Mouse (Mus musculus) ES-Bruce4 (cell line): ENCODE measurements around the gene Sox5. TPM values are rescaled to one million over a fixed set of nuclear protein-coding genes. Genes with fewer than 3 reads are reported as not detected.

ENCODE experiments used
- H3K27ac ChIP-seq: 2 replicates; pipeline ENCODE4 v1.5.1; 2012; ENCODE audit warnings: low read length, inconsistent platforms; ENCODE audit not compliant: insufficient read depth
- H3K27me3 ChIP-seq: 2 replicates; pipeline ENCODE4 v1.6.1; 2012; ENCODE audit warnings: mild to moderate bottlenecking, low read length, inconsistent platforms; ENCODE audit not compliant: control insufficient read depth, poor library complexity, insufficient read depth, severe bottlenecking
- H3K36me3 ChIP-seq: 2 replicates; pipeline ENCODE4 v1.6.1; 2012; ENCODE audit warnings: inconsistent platforms, mild to moderate bottlenecking, low read length, moderate library complexity; ENCODE audit not compliant: control insufficient read depth, poor library complexity, insufficient read depth, severe bottlenecking
- H3K4me1 ChIP-seq: one replicate; pipeline ENCODE4 v1.8.1; 2011; ENCODE audit warnings: low read length; ENCODE audit not compliant: control insufficient read depth, insufficient read depth
- H3K4me3 ChIP-seq: 2 replicates; pipeline ENCODE4 v1.5.1; 2011; ENCODE audit warnings: low read depth, mild to moderate bottlenecking, low read length
- H3K9ac ChIP-seq: 2 replicates; pipeline ENCODE4 v1.6.1; 2012; ENCODE audit warnings: low read depth, mild to moderate bottlenecking, inconsistent platforms; ENCODE audit not compliant: poor library complexity, severe bottlenecking
- H3K9me3 ChIP-seq: replicated peaks from 2 replicates; pipeline ENCODE4 v1.6.1; 2012; ENCODE audit warnings: mild to moderate bottlenecking, low read length, inconsistent platforms; ENCODE audit not compliant: control insufficient read depth, poor library complexity, insufficient read depth, severe bottlenecking
- CTCF ChIP-seq: IDR thresholded peaks from one replicate; pipeline ENCODE4 v1.8.1; 2011; ENCODE audit warnings: low read depth, low read length
- EP300 ChIP-seq: IDR thresholded peaks from 2 replicates; pipeline ENCODE4 v1.6.1; 2011; ENCODE audit warnings: low read depth, low read length; ENCODE audit not compliant: insufficient read depth
- POLR2A ChIP-seq: IDR thresholded peaks from one replicate; pipeline ENCODE4 v1.8.1; 2011; ENCODE audit warnings: low read length; ENCODE audit not compliant: insufficient read depth
- polyA plus RNA-seq: library from polyadenylated mRNA; stranded (reverse); fragments of >200 nt; gene quantifications from 2 replicates; pipeline ENCODE4 v1.2.4, GENCODE M21; 2011; ENCODE audit warnings: low read depth; ENCODE audit not compliant: missing spikeins, insufficient read depth, insufficient read length

Sox5 gene
- polyA plus RNA-seq, 1 experiment = not detected

DNA sequence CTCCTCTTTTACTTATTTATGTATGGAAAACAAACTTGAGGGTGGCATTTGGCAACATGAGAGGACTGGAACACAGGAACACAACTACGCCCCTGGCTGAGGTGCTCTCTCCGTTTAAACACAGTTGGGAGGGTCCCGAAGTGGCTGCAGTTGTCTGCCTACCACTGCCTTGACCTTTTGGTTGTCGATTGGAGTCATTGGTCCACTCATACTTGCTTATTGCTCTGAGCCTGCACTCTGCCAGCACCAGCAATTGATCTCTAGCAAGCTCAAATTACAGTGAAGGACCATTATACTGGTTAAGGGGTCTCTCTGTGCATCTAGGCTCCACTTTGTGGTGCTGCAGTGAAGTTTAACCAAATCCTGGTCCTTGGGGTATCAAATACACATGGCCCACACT is 950.5 kb downstream of the Sox5 start:
- H3K27me3 ChIP-seq = no peaks in the 10 kb centered on the region
- no peak overlapping the region for H3K4me3 ChIP-seq
- TF ChIP-seq EP300 = no peak
- TF ChIP-seq CTCF = no peak
- no peak for TF ChIP-seq POLR2A
- H3K9ac ChIP-seq = no peak overlapping the region
- no peaks in the 10 kb centered on the region for H3K4me1 ChIP-seq
- no peaks in the 10 kb centered on the region for H3K36me3 ChIP-seq
- no peaks in the 10 kb centered on the region for H3K9me3 ChIP-seq
- H3K27ac ChIP-seq = no peak overlapping the region

DNA sequence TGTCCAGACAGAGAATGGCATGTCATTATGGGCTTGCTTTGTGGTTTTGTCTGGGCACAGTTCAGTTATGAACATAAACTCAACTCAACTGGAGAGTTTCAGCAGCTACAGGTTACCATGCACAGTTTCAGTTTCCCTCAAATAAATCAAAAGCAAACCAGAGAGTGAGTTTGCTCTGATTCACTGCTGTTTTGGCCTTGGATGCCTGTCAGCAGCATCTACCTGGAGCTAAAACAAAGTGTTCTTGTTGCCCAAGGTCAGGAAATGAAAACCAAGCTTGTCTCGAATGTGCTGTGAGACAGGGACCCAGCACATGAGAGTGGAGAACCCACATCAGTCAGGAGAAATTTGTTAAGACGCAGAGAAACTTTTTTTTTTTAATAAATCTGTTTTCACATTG is 951.6 kb downstream of the Sox5 start:
- TF ChIP-seq CTCF = no peak
- Histone ChIP-seq H3K9ac (no peak overlapping the region), H3K36me3 (no peaks in the 10 kb centered on the region), H3K27me3 (no peaks in the 10 kb centered on the region), H3K27ac (no peak overlapping the region), H3K4me3 (no peak overlapping the region), H3K4me1 (no peaks in the 10 kb centered on the region), H3K9me3 (no peaks in the 10 kb centered on the region)

DNA sequence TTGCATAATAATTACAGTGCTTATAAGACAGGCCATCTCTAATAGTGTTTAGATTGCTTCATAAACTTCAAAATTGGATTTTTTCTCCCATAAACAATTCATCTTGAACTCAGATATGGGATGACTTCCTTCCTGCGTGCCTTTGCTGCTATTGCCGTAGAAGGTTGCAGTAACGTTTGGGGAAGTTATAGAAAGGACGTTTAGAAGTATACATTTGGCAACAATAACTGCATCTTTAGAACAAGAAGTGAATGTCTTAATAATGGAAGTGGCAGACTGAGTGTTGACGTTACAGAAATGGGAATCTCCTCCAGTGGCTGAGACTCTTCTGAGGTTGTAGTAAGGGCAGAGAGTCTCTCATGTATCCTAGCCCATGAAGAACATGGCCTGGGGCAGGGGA is 955.0 kb downstream of the Sox5 start:
- Histone ChIP-seq H3K27ac (no peak overlapping the region), H3K4me3 (no peak overlapping the region), H3K36me3 (no peaks in the 10 kb centered on the region), H3K27me3 (no peaks in the 10 kb centered on the region), H3K4me1 (no peaks in the 10 kb centered on the region), H3K9ac (no peak overlapping the region), H3K9me3 (no peaks in the 10 kb centered on the region)
- TF ChIP-seq POLR2A (no peak), EP300 (no peak), CTCF (no peak)

DNA sequence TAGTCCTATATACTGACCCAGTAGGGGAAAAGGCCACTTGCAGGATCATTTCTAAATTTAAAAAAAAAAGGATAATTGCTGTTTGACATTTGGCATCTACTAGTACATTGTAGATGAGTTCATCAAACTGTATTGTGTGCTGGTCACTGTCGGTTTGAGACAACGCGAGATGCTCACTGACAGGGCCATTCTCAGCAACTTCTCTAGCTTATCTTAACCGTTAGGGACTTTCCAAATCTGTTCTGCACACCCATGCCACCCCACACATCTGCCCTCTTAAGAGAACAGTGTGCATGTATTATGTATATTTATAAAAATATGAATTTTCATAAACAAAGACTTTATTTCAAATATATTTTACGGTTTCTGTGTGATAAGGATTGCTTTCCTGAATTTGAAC is 955.8 kb downstream of the Sox5 start:
- Histone ChIP-seq H3K27me3 (no peaks in the 10 kb centered on the region), H3K4me3 (no peak overlapping the region), H3K27ac (no peak overlapping the region), H3K9ac (no peak overlapping the region), H3K9me3 (no peaks in the 10 kb centered on the region), H3K36me3 (no peaks in the 10 kb centered on the region), H3K4me1 (no peaks in the 10 kb centered on the region)
- TF ChIP-seq EP300 = no peak
- TF ChIP-seq POLR2A = no peak
- TF ChIP-seq CTCF = no peak

DNA sequence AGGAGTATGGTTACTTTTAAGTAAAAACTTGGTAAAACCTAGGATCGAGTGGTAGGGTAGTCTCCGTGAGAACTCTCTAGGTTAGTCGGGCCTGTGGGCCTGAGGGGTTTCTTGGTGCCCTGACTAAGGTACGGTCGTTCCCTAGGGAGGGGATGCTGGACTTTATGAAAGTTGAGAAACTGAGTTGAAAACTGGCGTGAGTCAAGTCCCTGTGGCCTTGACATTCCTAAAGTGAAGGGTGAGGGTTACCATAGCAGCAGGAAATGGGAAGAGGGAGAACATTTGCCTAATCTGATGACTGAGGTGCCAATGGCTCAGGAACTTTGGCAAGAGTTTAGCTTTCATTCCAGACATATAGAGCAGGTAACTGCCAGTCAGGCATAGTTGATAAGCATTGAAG is 956.7 kb downstream of the Sox5 start:
- H3K4me1 ChIP-seq = no peaks in the 10 kb centered on the region
- no peaks in the 10 kb centered on the region for H3K9me3 ChIP-seq
- H3K27me3 ChIP-seq = no peaks in the 10 kb centered on the region
- no peak overlapping the region for H3K9ac ChIP-seq
- H3K4me3 ChIP-seq = no peak overlapping the region
- no peaks in the 10 kb centered on the region for H3K36me3 ChIP-seq
- no peak overlapping the region for H3K27ac ChIP-seq
- TF ChIP-seq POLR2A = no peak
- no peak for TF ChIP-seq EP300

DNA sequence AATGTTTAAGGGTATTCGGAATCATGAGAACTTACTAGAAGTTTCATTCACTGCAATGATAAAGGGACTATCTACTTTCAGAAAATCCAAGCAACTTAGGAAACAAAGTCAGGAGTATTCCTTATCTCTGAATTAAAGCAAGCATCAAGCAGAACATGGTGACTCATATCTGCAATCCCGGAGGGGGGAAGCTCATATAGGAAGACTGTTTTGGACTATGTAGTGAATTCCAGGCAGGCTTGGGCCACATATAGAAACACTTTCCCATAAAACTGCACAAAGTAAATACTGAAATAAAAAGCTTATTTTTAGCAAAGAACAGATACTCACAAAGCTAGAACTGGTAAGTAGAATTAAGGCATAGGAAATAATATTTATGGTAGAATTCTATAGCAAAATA is 993.3 kb downstream of the Sox5 start:
- no peaks in the 10 kb centered on the region for H3K36me3 ChIP-seq
- no peak for TF ChIP-seq CTCF
- TF ChIP-seq POLR2A = no peak
- TF ChIP-seq EP300 = no peak
- H3K27ac ChIP-seq = no peak overlapping the region
- H3K4me1 ChIP-seq = no peaks in the 10 kb centered on the region
- no peak overlapping the region for H3K9ac ChIP-seq
- no peak overlapping the region for H3K4me3 ChIP-seq
- no peaks in the 10 kb centered on the region for H3K9me3 ChIP-seq
- no peaks in the 10 kb centered on the region for H3K27me3 ChIP-seq
